Mouse (Mus musculus): Measurements from ENCODE around the gene Fosl1. TPM values are rescaled to one million over a fixed set of nuclear protein-coding genes. Genes with fewer than 3 reads are reported as not detected.

Fosl1 gene
- polyA plus RNA-seq, 1 experiment from 2014 or later = 2.1 TPM

GRCm38 (mm10) chr19:5474281-5475068 lies 27.1 kb downstream of the Fosl1 start:
- DNase-seq (ENCODE audit: low read depth, low spot score) (no peak), ATAC-seq (peak; percentile 14)
- ChIA-PET CTCF (interaction anchor here (3.4 to 8.1 kb wide), 2 partner anchors 11 to 13 kb away, joined by 16 to 97 read pairs; partner anchors contain the start of genes Cfl1 and Mus81), POLR2A (interaction anchor here (0.7 to 8.9 kb wide), 7 partner anchors 9 to 42 kb away, joined by 3 to 135 read pairs (median 3); partner anchors contain the start of genes Cfl1, Fibp and Mus81)
- in situ Hi-C loops (cut with MboI; ENCODE audit: low pct_unique_long_range_greater_than_20kb) = no loop called here
- no peaks in the 10 kb centered on the region for H3K27me3 ChIP-seq
- no peak for TF ChIP-seq CTCF (IDR thresholded peaks at IDR 0.05)

- ATAC-seq = no peak
- DNase-seq (ENCODE audit: low read depth, low spot score) = no peak
- CTCF ChIA-PET = interaction anchor here (3.4 to 8.1 kb wide), 2 partner anchors 12 kb away, joined by 16 to 97 read pairs; partner anchors contain the start of genes Cfl1 and Mus81
- H3K27me3 ChIP-seq = no peaks in the 10 kb centered on the region
- in situ Hi-C loops (cut with MboI; ENCODE audit: low pct_unique_long_range_greater_than_20kb) = no loop called here
- POLR2A ChIA-PET = interaction anchor here (0.5 to 8.9 kb wide), 6 partner anchors 8 to 48 kb away, joined by 3 to 135 read pairs (median 8); partner anchors contain the start of genes Cfl1, Fibp and Mus81
- TF ChIP-seq CTCF (IDR thresholded peaks at IDR 0.05) = no peak
Measured at GRCm38 (mm10) chr19:5475069-5475714, 27.8 kb downstream of the Fosl1 start.

GRCm38 (mm10) chr19:5477004-5477667 lies 29.8 kb downstream of the Fosl1 start:
- no peak for TF ChIP-seq CTCF (IDR thresholded peaks at IDR 0.05)
- ATAC-seq = no peak
- POLR2A ChIA-PET = interaction anchor here (0.7 to 8.9 kb wide), 4 partner anchors 10 to 20 kb away, joined by 3 to 135 read pairs (median 16); partner anchors contain the start of genes Cfl1, Fibp and Mus81
- no peaks in the 10 kb centered on the region for H3K27me3 ChIP-seq
- in situ Hi-C loops (cut with MboI; ENCODE audit: low pct_unique_long_range_greater_than_20kb) = no loop called here
- CTCF ChIA-PET = interaction anchor here (3.4 to 8.1 kb wide), 2 partner anchors 10 to 14 kb away, joined by 16 to 97 read pairs; partner anchors contain the start of genes Cfl1 and Mus81
- DNase-seq (ENCODE audit: low read depth, low spot score) = no peak

GRCm38 (mm10) chr19:5477668-5478300 lies 30.4 kb downstream of the Fosl1 start:
- CTCF ChIA-PET = interaction anchor here (0.8 to 8.1 kb wide), 2 partner anchors 9 to 45 kb away, joined by 3 to 97 read pairs; partner anchors contain the start of genes Cfl1 and Mus81
- TF ChIP-seq CTCF (IDR thresholded peaks at IDR 0.05) = no peak

GRCm38 (mm10) chr19:5480016-5480415 lies 32.7 kb downstream of the Fosl1 start:
- ChIA-PET CTCF (interaction anchor here (12.3 kb wide), 1 partner anchor 16 kb away, joined by 143 read pairs; the partner anchor contains the start of genes Ctsw and Fibp), POLR2A (interaction anchor here (1.2 to 2.0 kb wide), 3 partner anchors 8 to 19 kb away, joined by 3 to 4 read pairs (median 3); partner anchors contain the start of genes Ctsw, Fibp and Mus81)
- DNase-seq (ENCODE audit: low read depth, low spot score) (no peak), ATAC-seq (no peak)
- no peak for TF ChIP-seq CTCF (IDR thresholded peaks at IDR 0.05)
- in situ Hi-C loops (cut with MboI; ENCODE audit: low pct_unique_long_range_greater_than_20kb) = no loop called here
- H3K27me3 ChIP-seq = no peaks in the 10 kb centered on the region

More at GRCm38 (mm10) chr19:5477668-5478300, 30.4 kb downstream of the Fosl1 start:
- POLR2A ChIA-PET = interaction anchor here (1.2 to 8.9 kb wide), 3 partner anchors 10 to 21 kb away, joined by 4 to 135 read pairs (median 29); partner anchors contain the start of genes Cfl1, Fibp and Mus81
- ATAC-seq (peak; percentile 12), DNase-seq (ENCODE audit: low read depth, low spot score) (no peak)
- in situ Hi-C loops (cut with MboI; ENCODE audit: low pct_unique_long_range_greater_than_20kb) = no loop called here
- no peaks in the 10 kb centered on the region for H3K27me3 ChIP-seq

GRCm38 (mm10) chr19:5481398-5481797 lies 34.1 kb downstream of the Fosl1 start:
- ATAC-seq = no peak

GRCm38 (mm10) chr19:5483386-5484359 lies 36.3 kb downstream of the Fosl1 start:
- no peak for ATAC-seq
- no peaks in the 10 kb centered on the region for H3K27me3 ChIP-seq

More at GRCm38 (mm10) chr19:5481398-5481797, 34.1 kb downstream of the Fosl1 start:
- ChIA-PET POLR2A (interaction anchor here (1.0 to 2.0 kb wide), 2 partner anchors 14 to 20 kb away, joined by 3 to 4 read pairs; partner anchors contain the start of genes Ctsw and Fibp), CTCF (interaction anchor here (12.3 kb wide), 1 partner anchor 17 kb away, joined by 143 read pairs; the partner anchor contains the start of genes Ctsw and Fibp)
- H3K27me3 ChIP-seq = no peaks in the 10 kb centered on the region
- in situ Hi-C loops (cut with MboI; ENCODE audit: low pct_unique_long_range_greater_than_20kb) = no loop called here
- DNase-seq (ENCODE audit: low read depth, low spot score) = no peak
- TF ChIP-seq CTCF (IDR thresholded peaks at IDR 0.05) = no peak

GRCm38 (mm10) chr19:5484496-5484895 lies 37.1 kb downstream of the Fosl1 start:
- POLR2A ChIA-PET = interaction anchor here (0.7 to 8.8 kb wide), 7 partner anchors 10 to 355 kb away, joined by 3 to 135 read pairs (median 3); partner anchors contain the start of gene Efemp2
- CTCF ChIA-PET = interaction anchor here (2.2 to 12.3 kb wide), 3 partner anchors 10 to 52 kb away, joined by 6 to 143 read pairs (median 97); partner anchors contain the start of genes Ctsw, Efemp2 and Fibp
- in situ Hi-C loops (cut with MboI; ENCODE audit: low pct_unique_long_range_greater_than_20kb) = no loop called here
- TF ChIP-seq CTCF (IDR thresholded peaks at IDR 0.05) = no peak
- ATAC-seq (no peak), DNase-seq (ENCODE audit: low read depth, low spot score) (no peak)
- no peaks in the 10 kb centered on the region for H3K27me3 ChIP-seq

More at GRCm38 (mm10) chr19:5483386-5484359, 36.3 kb downstream of the Fosl1 start:
- ChIA-PET POLR2A (interaction anchor here (0.6 to 8.8 kb wide), 5 partner anchors 9 to 48 kb away, joined by 3 to 135 read pairs (median 3); partner anchors contain the start of genes Efemp2 and Fibp), CTCF (interaction anchor here (2.2 to 12.3 kb wide), 3 partner anchors 10 to 51 kb away, joined by 6 to 143 read pairs (median 97); partner anchors contain the start of genes Ctsw, Efemp2 and Fibp)
- DNase-seq (ENCODE audit: low read depth, low spot score) = no peak
- in situ Hi-C loops (cut with MboI; ENCODE audit: low pct_unique_long_range_greater_than_20kb) = no loop called here
- no peak for TF ChIP-seq CTCF (IDR thresholded peaks at IDR 0.05)
